Mouse (Mus musculus) brown adipose tissue, adult 24 weeks (tissue): ENCODE measurements around the gene Smarca2. TPM values are rescaled to one million over a fixed set of nuclear protein-coding genes. Genes with fewer than 3 reads are reported as not detected.

Experiments
- H3K27ac ChIP-seq: fragments of 200-500 bp; replicated peaks from 2 replicates; pipeline ENCODE4 v1.5.1; 2012; ENCODE audit warnings: low read depth, mild to moderate bottlenecking, low read length
- H3K4me1 ChIP-seq: fragments of 200-500 bp; 2 replicates; pipeline ENCODE4 v1.6.1; 2012; ENCODE audit warnings: low read length, mixed read lengths; ENCODE audit not compliant: control insufficient read depth, insufficient read depth, insufficient read length
- H3K4me3 ChIP-seq: fragments of 200-500 bp; 2 replicates; pipeline ENCODE4 v1.5.1; 2012; ENCODE audit warnings: low read depth, mild to moderate bottlenecking, low read length, moderate library complexity; ENCODE audit not compliant: insufficient read depth
- polyA plus RNA-seq: library from polyadenylated mRNA; stranded (reverse); fragments of >200 nt; gene quantifications from 2 replicates; pipeline ENCODE4 v1.2.4, GENCODE M21; 2012; ENCODE audit not compliant: missing spikeins, insufficient read depth, insufficient read length

Smarca2 gene
- polyA plus RNA-seq, 1 experiment: 44.3 TPM

DNA sequence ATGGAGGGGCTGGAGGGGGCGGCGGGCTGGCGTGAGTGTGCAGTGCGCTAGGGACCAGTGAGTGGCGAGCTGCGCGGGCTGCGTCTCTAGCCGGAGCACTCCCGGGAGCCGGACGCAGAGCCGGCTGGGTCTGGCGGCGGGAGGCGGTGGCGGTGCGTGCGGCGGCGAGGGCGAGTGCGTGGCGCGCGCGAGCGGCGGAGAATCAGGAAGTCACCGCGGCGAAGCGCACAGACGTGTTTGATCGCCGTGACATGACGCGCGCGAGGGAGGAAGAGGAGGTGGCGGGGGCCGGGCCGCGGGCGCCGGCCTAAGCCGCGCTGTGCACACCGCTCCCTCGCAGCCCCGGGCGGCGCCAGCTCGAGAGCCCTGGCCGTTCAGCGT lies 2.3 kb downstream of the Smarca2 start:
- Histone ChIP-seq H3K4me3 (peak overlapping the region; percentile 78), H3K27ac (peak overlapping the region; percentile 66), H3K4me1 (peaks cover 6% of the 10 kb centered on the region; the same call in 1 of the 2 replicates)

DNA sequence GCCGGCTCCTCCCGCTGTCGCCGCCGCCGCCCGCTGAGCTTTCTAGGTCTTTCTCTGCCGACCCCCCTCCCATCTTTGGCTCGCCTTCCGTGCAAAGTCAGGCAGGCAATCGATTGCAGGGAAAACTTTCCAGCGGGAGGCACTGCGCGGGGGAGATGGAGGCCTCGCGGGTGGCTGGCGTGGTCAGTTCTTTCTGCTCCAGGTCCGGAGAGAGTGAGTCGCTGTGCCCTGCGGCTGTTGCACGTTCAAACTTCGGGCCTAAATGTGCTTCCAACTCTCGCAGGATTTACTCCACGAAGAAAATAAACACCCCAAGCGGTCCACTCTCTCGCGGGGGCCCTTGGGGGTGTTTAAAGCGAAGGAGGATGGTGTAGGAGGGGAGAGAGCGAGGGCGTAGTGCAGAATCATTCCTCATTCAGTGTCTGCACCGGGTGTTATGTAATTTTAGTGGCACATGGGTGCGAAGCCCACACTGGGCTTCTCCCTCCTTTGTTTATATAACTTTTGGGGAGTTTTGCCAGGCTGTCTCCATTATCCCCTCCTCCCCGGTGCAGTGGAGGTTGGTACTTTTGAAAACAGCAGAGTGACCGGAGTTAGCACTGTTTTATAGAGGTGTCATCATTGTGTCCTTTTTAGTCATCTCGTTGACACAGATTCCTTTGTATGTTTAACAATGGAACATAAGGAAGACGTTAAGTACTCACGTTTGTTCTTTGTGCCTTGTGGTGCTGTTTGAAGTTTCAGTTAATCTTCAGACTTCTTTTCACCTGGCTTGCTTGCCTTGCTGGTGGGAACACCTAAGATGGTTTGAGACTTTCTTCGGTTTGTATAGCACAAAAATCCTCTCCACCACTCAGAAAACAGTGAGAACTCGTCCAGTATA lies 2.9 kb downstream of the Smarca2 start:
- H3K4me3 ChIP-seq: peak overlapping the region; percentile 78
- peak overlapping the region; percentile 33; the same call in 1 of the 2 replicates for H3K27ac ChIP-seq
- H3K4me1 ChIP-seq: peaks cover 9% of the 10 kb centered on the region

GRCm38 (mm10) chr19:26608434-26608812 lies 3.6 kb downstream of the Smarca2 start:
- H3K4me1 ChIP-seq: peaks cover 13% of the 10 kb centered on the region
- no peak overlapping the region for H3K27ac ChIP-seq
- H3K4me3 ChIP-seq: peak overlapping the region; percentile 78

- Histone ChIP-seq H3K4me1 (peaks cover 17% of the 10 kb centered on the region), H3K27ac (no peak overlapping the region), H3K4me3 (no peak overlapping the region)
Measured at GRCm38 (mm10) chr19:26609637-26610036, 4.8 kb downstream of the Smarca2 start.

GRCm38 (mm10) chr19:26612995-26613394 lies 8.1 kb downstream of the Smarca2 start:
- Histone ChIP-seq H3K4me3 (no peak overlapping the region), H3K27ac (0 out of 2 replicates have a peak overlapping the region, but pooled peaks have one; percentile 17), H3K4me1 (peaks cover 24% of the 10 kb centered on the region)

DNA sequence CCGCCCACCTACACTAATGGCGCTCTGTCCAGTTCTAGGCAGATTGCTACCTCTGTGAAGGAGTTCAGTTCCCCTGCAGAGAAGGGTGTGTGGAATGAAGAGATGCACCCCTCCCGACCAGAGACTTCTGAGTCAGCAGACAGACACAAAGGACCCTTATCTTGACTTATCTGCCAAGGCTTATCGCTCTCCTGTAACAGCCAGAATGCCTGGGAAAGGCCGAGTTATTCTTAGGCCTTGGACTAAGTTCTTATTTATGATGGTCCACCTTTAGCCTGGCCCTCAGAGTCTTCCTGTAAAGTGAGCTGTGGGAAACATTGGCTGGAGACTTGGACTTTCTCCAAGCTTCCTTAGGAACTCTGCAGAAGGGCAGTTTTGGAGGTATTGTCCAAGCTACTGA lies 8.8 kb downstream of the Smarca2 start:
- H3K4me3 ChIP-seq: no peak overlapping the region
- peaks cover 18% of the 10 kb centered on the region for H3K4me1 ChIP-seq
- H3K27ac ChIP-seq: peak overlapping the region; percentile 82

- Histone ChIP-seq H3K4me3 (no peak overlapping the region), H3K4me1 (peaks cover 21% of the 10 kb centered on the region), H3K27ac (no peak overlapping the region)
Measured at GRCm38 (mm10) chr19:26616271-26616670, 11.4 kb downstream of the Smarca2 start.

DNA sequence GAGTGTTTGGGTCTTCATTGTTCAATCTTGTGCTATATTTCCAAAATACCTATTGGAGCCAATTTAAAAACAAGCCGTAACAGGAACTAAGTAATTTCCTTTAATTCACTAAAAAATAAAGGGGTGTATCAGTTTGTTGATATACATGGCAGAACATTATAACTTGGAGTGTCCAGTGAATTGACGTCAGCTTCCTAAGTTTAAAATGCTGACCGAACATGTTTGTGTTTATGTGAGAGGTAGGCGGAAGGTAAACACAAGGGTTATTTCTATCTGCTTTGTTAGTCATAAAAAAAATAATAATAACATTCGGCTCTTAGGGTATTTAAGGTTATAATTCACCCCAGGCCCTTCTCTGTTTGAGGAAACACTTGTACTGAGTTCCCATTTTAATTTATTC lies 12.4 kb downstream of the Smarca2 start:
- Histone ChIP-seq H3K27ac (no peak overlapping the region), H3K4me1 (peaks cover 21% of the 10 kb centered on the region), H3K4me3 (no peak overlapping the region)

- Histone ChIP-seq H3K27ac (no peak overlapping the region), H3K4me3 (no peak overlapping the region), H3K4me1 (no peaks in the 10 kb centered on the region)
Measured at GRCm38 (mm10) chr19:26630712-26631235, 25.9 kb downstream of the Smarca2 start.

- H3K27ac ChIP-seq: no peak overlapping the region
- no peak overlapping the region for H3K4me3 ChIP-seq
- no peaks in the 10 kb centered on the region for H3K4me1 ChIP-seq
Measured at GRCm38 (mm10) chr19:26632228-26632627, 27.4 kb downstream of the Smarca2 start.

GRCm38 (mm10) chr19:26640556-26640955 lies 35.7 kb downstream of the Smarca2 start:
- Histone ChIP-seq H3K4me1 (peaks cover 8% of the 10 kb centered on the region), H3K4me3 (no peak overlapping the region), H3K27ac (no peak overlapping the region)

- no peak overlapping the region for H3K4me3 ChIP-seq
Measured at GRCm38 (mm10) chr19:26641269-26641668, 36.4 kb downstream of the Smarca2 start.

DNA sequence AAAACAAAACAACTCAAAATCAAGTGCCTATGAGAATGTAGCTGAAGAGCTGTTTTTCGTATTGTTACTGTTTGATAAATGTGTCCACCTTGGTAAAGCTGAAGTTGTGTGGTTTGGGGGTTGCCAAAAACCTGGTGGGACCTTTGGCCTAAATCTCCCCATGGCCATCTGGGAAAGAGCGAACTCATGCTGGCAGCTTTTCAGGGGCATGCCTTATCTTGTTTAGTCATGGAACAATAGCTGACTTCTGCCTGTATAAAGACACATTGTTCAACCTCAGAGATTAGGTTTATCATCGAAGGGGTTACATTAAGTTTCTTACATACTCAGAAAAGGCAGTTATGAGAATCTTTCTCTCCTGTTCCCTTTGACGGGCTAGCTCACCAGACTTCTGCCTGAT lies 38.2 kb downstream of the Smarca2 start:
- Histone ChIP-seq H3K4me1 (peaks cover 8% of the 10 kb centered on the region), H3K27ac (no peak overlapping the region; the same call in 1 of the 2 replicates), H3K4me3 (no peak overlapping the region)

More at GRCm38 (mm10) chr19:26641269-26641668, 36.4 kb downstream of the Smarca2 start:
- Histone ChIP-seq H3K27ac (no peak overlapping the region), H3K4me1 (peaks cover 8% of the 10 kb centered on the region)

DNA sequence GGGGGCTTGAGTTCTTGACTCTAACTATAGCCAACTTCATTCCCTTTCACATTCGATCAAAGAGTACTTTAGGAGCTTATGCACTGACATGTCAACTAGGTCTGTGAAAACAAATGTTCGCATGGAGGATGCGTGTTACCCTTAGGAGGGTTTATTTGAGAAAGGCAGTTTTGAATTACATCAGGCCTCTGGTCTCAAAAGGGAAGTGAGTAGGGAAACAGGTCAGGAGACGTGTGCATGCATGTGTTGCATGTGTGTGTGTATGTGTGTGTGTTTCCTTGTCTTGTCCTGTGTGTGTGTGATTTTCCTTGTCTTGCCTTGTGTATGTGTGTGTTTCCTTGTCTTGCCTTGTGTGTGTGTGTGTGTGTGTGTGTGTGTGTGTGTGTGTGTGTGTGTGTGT lies 39.1 kb downstream of the Smarca2 start:
- Histone ChIP-seq H3K4me3 (no peak overlapping the region), H3K27ac (no peak overlapping the region)

GRCm38 (mm10) chr19:26645016-26645415 lies 40.2 kb downstream of the Smarca2 start:
- Histone ChIP-seq H3K4me1 (peaks cover 8% of the 10 kb centered on the region), H3K27ac (no peak overlapping the region), H3K4me3 (no peak overlapping the region)

More for the DNA sequence above, 39.1 kb downstream of the Smarca2 start:
- H3K4me1 ChIP-seq: peaks cover 8% of the 10 kb centered on the region

DNA sequence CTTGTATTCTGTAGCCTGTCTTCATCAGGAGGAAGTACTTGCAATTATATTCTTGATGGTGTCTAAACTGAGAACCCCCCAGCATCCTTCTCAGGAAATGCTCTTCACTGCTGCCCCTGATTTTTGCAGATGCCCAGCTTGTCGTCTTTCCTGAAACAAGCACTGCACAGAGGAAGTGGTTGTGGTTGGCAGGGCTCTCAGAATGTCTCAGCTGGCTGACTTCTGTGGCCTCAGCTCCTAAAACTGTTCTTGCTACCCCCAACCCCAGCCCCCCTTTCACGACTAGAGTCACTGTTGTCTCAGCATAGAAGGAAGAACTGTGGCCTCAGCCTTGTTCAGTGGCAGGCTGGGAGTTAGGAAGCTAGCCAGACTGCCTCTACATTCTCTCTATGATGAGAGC lies 41.3 kb downstream of the Smarca2 start:
- peaks cover 8% of the 10 kb centered on the region for H3K4me1 ChIP-seq
- H3K27ac ChIP-seq: no peak overlapping the region

More for the DNA sequence above, 41.3 kb downstream of the Smarca2 start:
- no peak overlapping the region for H3K4me3 ChIP-seq
